ENCODE assay signal across 8 mouse cellular contexts in the genomic region with DNA sequence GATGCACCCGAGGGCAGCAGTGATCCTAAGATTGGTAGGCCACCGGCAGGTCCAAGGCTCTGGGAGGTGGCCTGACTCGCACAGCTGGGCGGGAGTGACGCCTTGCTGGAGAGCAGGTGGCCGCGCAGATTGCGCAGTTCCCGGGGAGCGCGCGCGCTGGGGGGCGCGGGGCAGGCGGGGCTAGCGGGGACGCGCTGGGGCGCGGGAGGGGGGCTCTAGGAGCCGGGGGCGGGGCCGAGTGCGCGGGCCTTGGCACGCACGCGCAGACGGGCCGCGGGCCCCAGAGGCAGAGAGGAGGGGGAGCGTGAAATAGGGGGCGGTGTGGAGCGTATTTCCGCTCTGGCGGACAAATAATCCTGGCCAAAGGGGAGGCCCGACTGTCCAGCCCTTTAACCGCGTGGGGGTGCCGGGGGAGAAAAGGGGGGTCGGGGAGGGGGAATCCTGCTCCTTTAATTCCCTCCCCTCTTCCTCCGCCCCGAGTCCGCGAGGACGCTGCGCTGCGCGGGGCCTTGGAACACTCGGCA. TPM values are rescaled to one million over a fixed set of nuclear protein-coding genes. Genes with fewer than 3 reads are reported as not detected.
DNase-seq lines count a peak whose midpoint lies in the region; ATAC-seq lines count a peak whose summit lies in the region.

No protein-coding gene starts in this region.

- peak overlapping the region; percentile 87 for H3K27ac ChIP-seq in embryonic facial prominence, embryonic 11.5 days (replicated peaks; ENCODE audit: low read depth, low read length)
- peak overlapping the region; percentile 99 for H3K27ac ChIP-seq in limb, embryonic 10.5 days
- peak overlapping the region; percentile 90 for H3K27ac ChIP-seq in midbrain, embryonic 12.5 days (replicated peaks)

- peak; percentile 80 for ATAC-seq in embryonic facial prominence, embryonic 11.5 days (replicated peaks; ENCODE audit: insufficient number of reproducible peaks, low FRiP score, low TSS enrichment, low read depth)
- peak; percentile 84 for ATAC-seq in midbrain, embryonic 12.5 days (ENCODE audit: low FRiP score, low read depth)

- H3K36me3 ChIP-seq in embryonic facial prominence, embryonic 11.5 days (replicated peaks; ENCODE audit: control insufficient read depth, insufficient read depth, low read depth, low read length): peaks cover 4% of the 10 kb centered on the region; the same call in 1 of the 2 replicates
- H3K36me3 ChIP-seq in limb, embryonic 10.5 days: peaks cover 18% of the 10 kb centered on the region
- peaks cover 9% of the 10 kb centered on the region for H3K36me3 ChIP-seq in midbrain, embryonic 12.5 days

- peak overlapping the region; percentile 83 for H3K4me2 ChIP-seq in embryonic facial prominence, embryonic 11.5 days (ENCODE audit: low read depth, low read length)
- peak overlapping the region; percentile 98 for H3K4me2 ChIP-seq in midbrain, embryonic 12.5 days (replicated peaks)

- H3K9ac ChIP-seq in embryonic facial prominence, embryonic 11.5 days (replicated peaks; ENCODE audit: low read length): peak overlapping the region; percentile 97
- H3K9ac ChIP-seq in midbrain, embryonic 12.5 days (replicated peaks): peak overlapping the region; percentile 97

- DNase-seq in 3134 (ENCODE audit: extremely low read depth, insufficient read length, low spot score): peak; percentile 95
- DNase-seq in adrenal gland, postnatal 25 days: peak; percentile 96
- DNase-seq in embryonic facial prominence, embryonic 11.5 days (ENCODE audit: low spot score): peak; percentile 97
- DNase-seq in heart, adult 11 months: peak; percentile 100
- DNase-seq in kidney, adult 11 months: peak; percentile 92
- peak; percentile 97 for DNase-seq in limb, embryonic 10.5 days (ENCODE audit: low spot score)
- DNase-seq in skeletal muscle tissue, adult 2 months (ENCODE audit: low read depth, low spot score): peak; percentile 95

- H3K9me3 ChIP-seq in embryonic facial prominence, embryonic 11.5 days (replicated peaks; ENCODE audit: control insufficient read depth, low read length): no peaks in the 10 kb centered on the region
- H3K9me3 ChIP-seq in limb, embryonic 10.5 days (replicated peaks): no peaks in the 10 kb centered on the region
- H3K9me3 ChIP-seq in midbrain, embryonic 12.5 days: no peaks in the 10 kb centered on the region

- 1% methylated on average over 19 of the region's 51 CpGs for WGBS in embryonic facial prominence, embryonic 11.5 days
- under 1% methylated on average over 35 of the region's 51 CpGs for whole genome bisulfite sequencing in limb, embryonic 10.5 days
- 1% methylated on average over 30 of the region's 51 CpGs for WGBS in midbrain, embryonic 12.5 days

- peak overlapping the region; percentile 91 for H3K4me3 ChIP-seq in embryonic facial prominence, embryonic 11.5 days (ENCODE audit: low read depth, low read length)
- H3K4me3 ChIP-seq in limb, embryonic 10.5 days: peak overlapping the region; percentile 99
- H3K4me3 ChIP-seq in midbrain, embryonic 12.5 days: peak overlapping the region; percentile 92

- H3K4me1 ChIP-seq in embryonic facial prominence, embryonic 11.5 days (ENCODE audit: control insufficient read depth, insufficient read depth, low read length): peaks cover 7% of the 10 kb centered on the region
- H3K4me1 ChIP-seq in limb, embryonic 10.5 days: peaks cover 43% of the 10 kb centered on the region
- H3K4me1 ChIP-seq in midbrain, embryonic 12.5 days: peaks cover 36% of the 10 kb centered on the region

- no peaks in the 10 kb centered on the region for H3K27me3 ChIP-seq in embryonic facial prominence, embryonic 11.5 days (ENCODE audit: control insufficient read depth, insufficient read depth, low read length)
- H3K27me3 ChIP-seq in limb, embryonic 10.5 days (ENCODE audit: low read depth, poor library complexity, severe bottlenecking): no peaks in the 10 kb centered on the region
- H3K27me3 ChIP-seq in midbrain, embryonic 12.5 days: no peaks in the 10 kb centered on the region

RNA-seq across cellular contexts. Expression of gene C2, which starts 3.9 kb away (rescaled TPM):
- total RNA-seq in adrenal gland, postnatal 25 days (2021): 71.7 and 86.4 TPM in 2 replicates
- 0.81 and 1.6 TPM in 2 replicates for polyA plus RNA-seq in embryonic facial prominence, embryonic 11.5 days (2014; fragmentation: Nextera tagmentation; extraction: Ambion mirVana)
- polyA plus RNA-seq in limb, embryonic 10.5 days (2016; fragmentation: Nextera tagmentation; extraction: Ambion mirVana): 0.29 and 0.40 TPM in 2 replicates
- 0.86 and 2.1 TPM in 2 replicates for polyA plus RNA-seq in midbrain, embryonic 12.5 days (2016; fragmentation: Nextera tagmentation; extraction: Ambion mirVana)

RNA-seq across cellular contexts. Expression of gene Ehmt2, which starts 4.1 kb away (rescaled TPM):
- total RNA-seq in adrenal gland, postnatal 25 days (2021): 158 and 186 TPM in 2 replicates
- polyA plus RNA-seq in embryonic facial prominence, embryonic 11.5 days (2014; fragmentation: Nextera tagmentation; extraction: Ambion mirVana): 59.3 and 60.6 TPM in 2 replicates
- polyA plus RNA-seq in limb, embryonic 10.5 days (2016; fragmentation: Nextera tagmentation; extraction: Ambion mirVana): 109 and 116 TPM in 2 replicates
- polyA plus RNA-seq in midbrain, embryonic 12.5 days (2016; fragmentation: Nextera tagmentation; extraction: Ambion mirVana): 113 and 120 TPM in 2 replicates

RNA-seq across cellular contexts. Expression of gene Gm20547, which starts 12.3 kb away (rescaled TPM):
- total RNA-seq in adrenal gland, postnatal 25 days (2021): not detected in 2 replicates
- not detected in 2 replicates for polyA plus RNA-seq in embryonic facial prominence, embryonic 11.5 days (2014; fragmentation: Nextera tagmentation; extraction: Ambion mirVana)
- polyA plus RNA-seq in limb, embryonic 10.5 days (2016; fragmentation: Nextera tagmentation; extraction: Ambion mirVana): 0.06 TPM in 1 of 2 replicates, not detected in the other
- polyA plus RNA-seq in midbrain, embryonic 12.5 days (2016; fragmentation: Nextera tagmentation; extraction: Ambion mirVana): not detected in 2 replicates

RNA-seq across cellular contexts. Expression of gene Zbtb12, which starts 14.9 kb away (rescaled TPM):
- total RNA-seq in adrenal gland, postnatal 25 days (2021): 15.0 and 22.5 TPM in 2 replicates
- 1.6 and 2.0 TPM in 2 replicates for polyA plus RNA-seq in embryonic facial prominence, embryonic 11.5 days (2014; fragmentation: Nextera tagmentation; extraction: Ambion mirVana)
- polyA plus RNA-seq in limb, embryonic 10.5 days (2016; fragmentation: Nextera tagmentation; extraction: Ambion mirVana): 6.2 and 6.3 TPM in 2 replicates
- 11.4 and 15.1 TPM in 2 replicates for polyA plus RNA-seq in midbrain, embryonic 12.5 days (2016; fragmentation: Nextera tagmentation; extraction: Ambion mirVana)

RNA-seq across cellular contexts. Expression of gene Slc44a4, which starts 20.1 kb away (rescaled TPM):
- total RNA-seq in adrenal gland, postnatal 25 days (2021): 1.7 and 2.4 TPM in 2 replicates
- polyA plus RNA-seq in embryonic facial prominence, embryonic 11.5 days (2014; fragmentation: Nextera tagmentation; extraction: Ambion mirVana): 0.08 and 0.11 TPM in 2 replicates
- not detected in 2 replicates for polyA plus RNA-seq in limb, embryonic 10.5 days (2016; fragmentation: Nextera tagmentation; extraction: Ambion mirVana)
- polyA plus RNA-seq in midbrain, embryonic 12.5 days (2016; fragmentation: Nextera tagmentation; extraction: Ambion mirVana): 0.08 and 0.13 TPM in 2 replicates

Comparison
In these comparisons a context has a peak if more than half of its experiments do, and no peak if none do; other contexts are left out.
1. Peak in every context shown above with its lines: DNase-seq, ATAC-seq, H3K4me3 ChIP-seq and H3K27ac ChIP-seq.